Mouse (Mus musculus) ES-Bruce4 (cell line): ENCODE measurements around the gene Klhl9.

ENCODE experiments used
- CTCF ChIP-seq: IDR thresholded peaks from one replicate; pipeline ENCODE4 v1.8.1; 2011; ENCODE audit warnings: low read depth, low read length
- EP300 ChIP-seq: IDR thresholded peaks from 2 replicates; pipeline ENCODE4 v1.6.1; 2011; ENCODE audit warnings: low read depth, low read length; ENCODE audit not compliant: insufficient read depth

DNA sequence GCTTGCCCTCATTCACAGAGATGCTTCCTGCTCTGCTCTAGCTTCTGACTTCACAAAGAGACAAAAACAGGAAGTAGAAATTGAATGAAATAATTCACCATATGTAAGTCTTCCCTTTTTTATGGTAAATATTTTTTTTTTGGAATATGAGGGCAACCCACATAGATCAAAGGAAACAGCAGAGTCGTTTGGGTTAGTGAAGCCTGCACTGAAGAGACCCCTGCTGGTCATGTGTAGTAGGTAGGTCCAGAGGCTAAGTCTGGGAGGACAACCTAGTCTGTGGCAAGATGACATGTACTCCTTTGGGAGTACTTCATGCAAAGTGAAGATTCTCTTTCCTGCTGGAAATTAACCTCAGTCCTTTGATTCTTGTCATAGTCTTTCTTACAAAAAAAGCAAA, 5.1 kb upstream of the Klhl9 start:
- peak; percentile 20 for TF ChIP-seq CTCF
- no peak for TF ChIP-seq EP300
